Mouse (Mus musculus): ENCODE data around the gene S100a4. TPM values are rescaled to one million over a fixed set of nuclear protein-coding genes. Genes with fewer than 3 reads are reported as not detected.

S100a4 gene
- 1 to 10 TPM; 7.6 to 9.5 TPM for total RNA-seq (2021)

DNA sequence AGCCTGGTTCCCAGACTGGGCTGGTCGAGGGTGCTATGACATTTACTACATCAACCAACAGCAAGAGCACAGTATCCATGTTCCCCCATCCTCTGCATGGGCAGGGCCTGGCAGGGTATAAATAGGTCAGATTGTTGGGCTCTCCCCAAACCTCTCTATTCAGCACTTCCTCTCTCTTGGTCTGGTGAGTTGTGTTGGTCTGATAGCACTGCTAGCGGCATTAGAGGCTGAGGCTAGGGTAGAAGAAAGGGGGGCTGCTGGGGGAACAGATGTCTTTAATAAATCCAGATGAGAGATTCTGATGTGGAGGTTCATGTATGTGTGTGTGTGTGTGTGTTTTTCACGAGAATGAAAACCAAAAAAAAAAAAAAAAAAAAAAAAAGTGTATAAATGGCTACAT lies at the start of gene S100a4:
S100a4 (plus strand) TSS at position 149 of the 400 bp plus-strand sequence.
- no peak for DNase-seq

- DNase-seq = peak; percentile 44
Measured at GRCm38 (mm10) chr3:90555954-90556353, 47.6 kb upstream of the S100a4 start.

- no peak for DNase-seq
Measured at GRCm38 (mm10) chr3:90560008-90560628, 43.5 kb upstream of the S100a4 start, which contains the start of gene S100a3. Gene S100a3 (plus strand): TSS chr3:90560578.

DNA sequence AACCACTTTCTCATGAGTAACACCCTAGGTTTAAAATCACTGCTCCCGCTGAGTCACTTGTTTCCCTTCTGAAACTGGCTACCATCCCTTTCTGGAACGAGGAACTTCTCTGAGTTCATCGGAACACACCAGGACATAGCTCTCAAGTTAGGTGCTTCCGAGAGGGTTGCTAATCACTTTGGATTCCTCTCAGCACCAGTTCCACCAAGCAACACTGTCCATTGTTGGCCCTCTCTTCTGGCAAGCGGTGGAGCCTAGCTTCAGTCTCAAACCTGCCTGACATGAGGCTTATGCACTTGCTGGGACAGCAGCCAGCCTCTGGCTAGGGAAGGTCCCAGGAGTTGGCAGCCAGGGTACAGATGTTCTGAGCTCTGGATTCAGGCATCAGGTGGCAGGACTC lies 28.9 kb upstream of the S100a4 start:
- DNase-seq = no peak

DNA sequence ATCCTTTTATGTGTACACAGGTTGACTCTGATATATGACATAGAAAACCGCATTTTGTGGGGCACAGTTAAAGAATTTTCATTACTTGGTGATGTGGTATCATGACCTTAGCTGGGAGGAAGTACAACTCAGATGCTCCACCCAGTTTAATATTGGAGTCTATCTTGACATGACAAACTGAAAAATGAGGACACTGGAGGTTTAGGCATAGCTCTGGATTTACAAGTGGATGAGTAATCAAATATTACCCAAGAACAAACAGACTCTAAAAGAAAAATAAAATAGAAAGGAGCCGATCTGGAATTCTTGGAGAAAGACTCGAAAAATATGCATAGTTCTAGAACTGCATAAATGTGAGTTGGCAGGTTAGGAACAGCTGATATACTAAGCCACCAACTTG lies 28.3 kb upstream of the S100a4 start:
- DNase-seq = no peak

GRCm38 (mm10) chr3:90576351-90577001 lies 27.1 kb upstream of the S100a4 start:
- DNase-seq = no peak

GRCm38 (mm10) chr3:90579433-90579832 lies 24.1 kb upstream of the S100a4 start:
- DNase-seq = no peak

- DNase-seq = no peak
Measured at GRCm38 (mm10) chr3:90581141-90581540, 22.4 kb upstream of the S100a4 start.

DNA sequence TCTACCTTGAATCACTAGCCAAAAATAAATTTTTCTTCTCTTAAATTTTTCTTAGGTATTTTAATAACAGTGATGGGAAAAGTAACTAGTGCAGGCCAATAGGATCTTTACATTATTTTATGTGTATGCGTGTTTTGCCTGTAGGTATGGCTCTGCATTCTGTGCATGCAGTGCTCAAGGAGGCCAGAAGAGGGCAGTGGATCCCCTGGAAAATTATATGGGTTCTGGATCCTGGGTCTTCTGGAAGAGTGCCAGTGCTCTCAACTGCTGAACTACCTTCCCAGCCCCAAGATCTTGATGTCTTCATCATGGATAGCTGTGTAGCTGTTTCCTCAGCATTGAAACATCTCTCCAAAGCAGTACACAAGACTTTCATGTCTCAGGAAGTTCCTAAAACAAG lies 21.4 kb upstream of the S100a4 start:
- DNase-seq = no peak

- no peak for DNase-seq
Measured at GRCm38 (mm10) chr3:90582556-90582955, 21.0 kb upstream of the S100a4 start.

DNA sequence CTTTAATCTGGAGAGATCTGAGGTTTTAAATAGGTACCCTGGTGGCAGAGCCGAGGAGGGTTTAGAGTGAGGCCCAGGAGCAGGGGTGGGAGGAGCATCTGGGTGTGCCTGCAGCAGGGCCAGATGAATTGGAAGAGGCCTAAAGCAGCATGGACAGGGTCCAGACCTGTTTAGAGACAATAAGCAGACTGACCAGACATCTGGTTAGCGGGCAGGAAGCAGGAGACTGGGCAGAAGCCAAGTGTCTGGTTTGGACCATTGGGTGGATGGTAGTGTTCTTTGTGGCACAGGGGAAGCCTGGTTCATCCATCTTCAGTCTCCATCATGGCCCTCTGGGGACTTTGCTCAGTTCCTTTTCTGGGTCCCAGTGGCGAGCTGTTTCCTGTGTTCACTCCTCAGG lies 19.7 kb upstream of the S100a4 start:
- peak; percentile 47 for DNase-seq

DNA sequence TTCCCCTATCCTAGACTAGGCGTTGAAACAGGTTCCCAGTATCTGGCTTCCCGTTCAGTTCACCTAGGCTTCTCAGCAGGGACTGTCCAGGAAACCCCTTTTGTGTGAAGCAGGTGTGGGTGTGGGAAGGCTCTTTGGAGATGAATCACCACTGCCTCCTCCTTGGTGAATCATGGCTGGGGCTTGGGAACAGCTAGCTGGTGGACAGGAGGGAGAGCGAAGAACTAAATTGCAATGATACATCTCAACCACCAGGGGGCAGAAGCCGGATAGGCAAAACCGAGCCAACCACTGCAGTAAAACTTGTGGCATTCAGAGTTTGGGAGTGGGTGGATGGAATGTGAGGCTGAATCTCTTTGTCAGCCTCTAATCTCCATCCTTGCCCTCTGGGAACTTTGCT lies 18.0 kb upstream of the S100a4 start:
- peak; percentile 74 for DNase-seq

GRCm38 (mm10) chr3:90586016-90586643 lies 17.4 kb upstream of the S100a4 start:
- no peak for DNase-seq

GRCm38 (mm10) chr3:90586906-90587305 lies 16.7 kb upstream of the S100a4 start:
- DNase-seq = peak; percentile 74

- DNase-seq = peak; percentile 36
Measured at GRCm38 (mm10) chr3:90587361-90588101, 16.0 kb upstream of the S100a4 start.

DNA sequence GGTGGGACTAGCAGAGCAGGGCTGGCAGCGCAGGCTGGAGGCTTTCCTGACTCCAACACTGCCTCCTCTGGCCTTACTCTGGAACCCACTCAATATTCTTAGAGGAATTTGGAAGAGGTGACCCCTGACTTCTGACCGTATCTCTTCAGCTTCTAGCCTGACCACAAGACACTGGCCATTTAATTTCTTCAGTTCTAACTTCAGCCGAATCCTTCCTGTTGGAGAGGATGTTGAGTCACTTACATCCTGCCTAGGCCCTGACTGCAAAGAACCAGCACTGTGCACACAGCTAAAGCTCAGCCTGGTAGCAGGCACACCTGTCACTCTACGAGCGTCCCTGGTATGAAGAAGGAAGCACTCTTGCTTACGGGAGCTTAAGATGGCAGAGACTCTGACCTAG lies 14.2 kb upstream of the S100a4 start:
- DNase-seq = no peak

GRCm38 (mm10) chr3:90589947-90590346 lies 13.6 kb upstream of the S100a4 start, which contains the start of gene S100a2:
Gene S100a2 (plus strand): TSS chr3:90590247.
- DNase-seq = no peak

DNA sequence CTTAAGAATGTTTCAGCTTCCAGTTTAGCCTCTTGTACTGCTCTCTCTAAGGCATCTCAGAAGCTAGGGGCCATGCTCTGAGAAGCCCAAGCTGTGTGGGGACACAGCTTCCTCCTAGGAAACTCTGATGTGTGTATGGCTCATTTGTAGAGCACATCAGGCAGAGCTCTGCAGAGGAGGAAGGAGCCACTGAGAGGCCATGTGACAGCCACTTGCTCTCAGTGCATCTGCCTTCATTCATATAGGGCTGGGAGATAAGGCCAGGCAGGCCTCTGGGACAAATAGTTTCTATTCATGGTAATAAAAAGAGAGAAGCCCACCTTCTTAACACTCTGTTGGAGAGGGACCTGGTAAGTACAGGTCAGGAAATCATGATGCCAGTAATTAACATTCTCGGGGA lies 9.1 kb upstream of the S100a4 start:
- DNase-seq = no peak

GRCm38 (mm10) chr3:90595556-90595955 lies 8.0 kb upstream of the S100a4 start:
- no peak for DNase-seq

DNA sequence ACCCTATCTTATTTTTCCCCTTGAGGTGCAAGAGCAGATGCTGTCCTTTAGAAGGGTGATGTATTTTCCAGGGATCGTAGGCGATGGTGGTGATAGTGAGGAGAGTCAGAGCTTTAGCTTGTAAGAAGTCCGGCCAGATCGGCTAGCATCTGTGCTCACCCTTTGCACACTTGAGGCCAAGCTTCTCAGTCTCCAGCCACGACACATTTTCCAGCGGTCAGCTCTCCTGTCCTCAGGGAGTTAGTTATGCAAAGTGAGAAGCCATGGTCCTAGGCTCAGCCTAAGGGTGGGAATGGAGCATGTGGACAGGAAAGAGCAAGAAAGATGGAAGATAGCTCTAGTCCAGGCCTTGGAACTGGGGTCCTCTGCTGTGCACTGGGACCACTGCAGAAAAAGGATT lies 6.8 kb upstream of the S100a4 start:
- no peak for DNase-seq

DNA sequence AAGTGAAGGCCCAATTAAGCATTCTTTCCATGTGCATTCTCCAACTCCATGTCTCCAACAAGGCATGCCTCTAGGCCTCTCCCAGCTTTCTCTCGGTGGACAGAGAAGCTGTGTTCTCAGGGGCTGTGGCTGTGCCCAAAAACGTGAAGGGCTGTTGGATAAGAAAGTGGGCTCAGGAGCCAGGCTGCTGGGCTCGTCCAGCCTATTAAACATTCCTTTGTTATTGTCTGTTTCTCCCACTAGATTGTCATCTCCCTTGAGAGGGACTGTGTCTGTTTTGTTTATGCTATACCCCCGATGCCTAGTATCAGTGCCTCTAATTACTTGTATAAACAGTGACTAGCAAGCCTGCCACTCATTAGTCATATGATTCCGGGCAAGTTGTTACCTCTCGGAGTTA lies 5.8 kb upstream of the S100a4 start:
- no peak for DNase-seq

DNA sequence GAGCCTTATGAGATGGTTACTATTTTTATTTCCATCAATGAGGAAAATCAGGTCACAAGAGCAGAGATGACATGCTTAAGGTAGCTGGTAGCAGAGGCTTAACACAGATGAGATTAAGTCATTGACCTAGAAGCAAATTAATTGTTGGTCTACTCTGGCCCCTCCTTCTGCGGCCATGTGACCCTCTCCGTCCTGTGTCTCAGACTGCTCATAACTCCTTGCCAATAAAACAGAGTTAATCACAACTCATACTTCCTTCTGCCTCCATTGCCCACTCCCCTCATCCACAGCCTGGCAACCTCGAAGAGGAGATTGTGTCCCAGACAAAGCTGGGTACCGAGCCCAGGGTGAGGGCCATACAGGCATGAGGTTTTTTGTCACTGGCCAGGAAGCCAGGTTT lies 5.4 kb upstream of the S100a4 start:
- DNase-seq = no peak

DNA sequence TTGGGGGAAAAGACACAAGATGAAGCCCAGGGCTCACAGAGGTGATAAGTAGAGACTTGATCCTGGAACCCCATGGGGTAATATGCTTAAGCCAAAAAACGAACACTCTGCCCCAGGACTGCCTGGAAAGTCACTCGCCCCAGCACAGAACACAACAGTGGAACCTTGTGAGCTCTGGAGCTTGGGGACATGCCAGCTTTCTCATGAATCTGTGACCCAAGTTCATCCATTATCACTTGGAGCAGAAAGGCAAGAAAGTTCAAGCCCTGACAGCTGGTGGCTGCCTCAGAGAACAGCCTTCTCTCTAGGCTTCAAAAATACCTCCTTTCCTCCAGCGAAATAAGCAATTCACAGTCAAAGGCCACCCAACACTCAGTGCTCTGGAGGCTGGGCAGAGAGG lies 4.2 kb upstream of the S100a4 start:
- no peak for DNase-seq

Measured in heart, postnatal 4 days (tissue).